Mouse (Mus musculus) monocyte, adult 5-6 weeks (primary cell): ENCODE data around the gene Il17ra. TPM values are rescaled to one million over a fixed set of nuclear protein-coding genes. Genes with fewer than 3 reads are reported as not detected.

Experiments
- ATAC-seq: fragments of 153-309, 156-312 bp; replicated peaks from 2 replicates; pipeline ENCODE4 v1.8.0; 2017; ENCODE audit warnings: mild to moderate bottlenecking; ENCODE audit not compliant: low TSS enrichment, insufficient number of reproducible peaks, severe bottlenecking, poor library complexity, low FRiP score
- total RNA-seq: library from RNA; stranded (forward); fragments of 200-1000, 200-491, 200-594 nt; gene quantifications from 3 replicates; pipeline ENCODE4 v1.2.3, GENCODE M21; 2017

The Il17ra gene
- total RNA-seq, result 155 to 206 TPM (median 192 TPM) in 3 replicates

DNA sequence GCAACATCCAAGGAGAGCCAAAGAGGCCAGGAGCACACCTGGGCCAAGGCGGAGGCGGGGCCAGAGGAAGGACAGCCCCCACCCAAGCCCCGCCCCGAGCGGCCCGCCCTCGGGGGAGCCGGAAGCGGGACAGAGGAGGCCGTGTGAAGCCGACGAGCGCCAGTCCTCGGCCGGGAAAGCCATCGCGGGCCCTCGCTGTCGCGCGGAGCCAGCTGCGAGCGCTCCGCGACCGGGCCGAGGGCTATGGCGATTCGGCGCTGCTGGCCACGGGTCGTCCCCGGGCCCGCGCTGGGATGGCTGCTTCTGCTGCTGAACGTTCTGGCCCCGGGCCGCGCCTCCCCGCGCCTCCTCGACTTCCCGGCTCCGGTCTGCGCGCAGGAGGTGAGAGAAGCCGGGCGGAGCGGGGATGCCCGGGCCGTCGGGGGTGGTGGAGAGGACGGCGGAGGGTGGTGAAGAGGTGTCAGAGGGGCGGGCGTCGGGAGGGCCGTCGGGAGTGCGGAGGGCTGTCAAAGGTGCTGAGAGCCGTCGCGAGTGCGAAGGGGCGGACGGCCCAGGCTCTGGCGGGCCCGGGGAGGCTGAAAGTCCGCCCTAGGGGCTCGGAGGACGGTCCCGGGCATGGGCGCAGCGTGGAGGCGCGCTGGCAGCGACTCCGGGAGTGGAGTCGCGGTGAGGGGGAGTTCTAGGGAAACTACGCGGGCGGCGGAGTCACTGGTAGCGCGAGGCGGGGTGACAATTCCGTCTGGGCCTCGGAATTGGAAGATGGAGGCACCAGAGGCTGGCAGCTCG is at the start of gene Il17ra:
Gene Il17ra (plus strand): TSS at position 162 of the 786 bp plus-strand sequence.
- no peak; the same call in 1 of the 2 replicates for ATAC-seq

DNA sequence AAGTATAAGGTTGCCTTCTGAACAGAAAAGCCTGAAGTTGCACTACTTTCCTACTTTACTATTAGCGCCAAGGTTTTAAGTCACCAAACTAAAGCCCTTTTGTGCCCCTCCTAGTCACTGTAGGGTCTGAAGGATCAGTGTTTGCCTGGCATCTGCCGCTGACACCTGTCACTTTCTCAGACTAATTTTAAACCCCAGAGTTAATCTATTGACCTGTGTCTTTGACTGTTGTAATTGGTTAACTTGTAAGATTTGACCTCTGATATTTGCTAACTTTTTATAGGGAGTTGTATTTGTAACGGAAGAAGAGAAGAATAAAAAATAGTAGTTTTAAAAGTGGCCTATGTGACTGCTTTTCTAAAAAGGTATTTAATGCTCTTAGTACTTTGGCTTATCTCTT is 24.9 kb upstream of the Il17ra start:
- no peak for ATAC-seq

DNA sequence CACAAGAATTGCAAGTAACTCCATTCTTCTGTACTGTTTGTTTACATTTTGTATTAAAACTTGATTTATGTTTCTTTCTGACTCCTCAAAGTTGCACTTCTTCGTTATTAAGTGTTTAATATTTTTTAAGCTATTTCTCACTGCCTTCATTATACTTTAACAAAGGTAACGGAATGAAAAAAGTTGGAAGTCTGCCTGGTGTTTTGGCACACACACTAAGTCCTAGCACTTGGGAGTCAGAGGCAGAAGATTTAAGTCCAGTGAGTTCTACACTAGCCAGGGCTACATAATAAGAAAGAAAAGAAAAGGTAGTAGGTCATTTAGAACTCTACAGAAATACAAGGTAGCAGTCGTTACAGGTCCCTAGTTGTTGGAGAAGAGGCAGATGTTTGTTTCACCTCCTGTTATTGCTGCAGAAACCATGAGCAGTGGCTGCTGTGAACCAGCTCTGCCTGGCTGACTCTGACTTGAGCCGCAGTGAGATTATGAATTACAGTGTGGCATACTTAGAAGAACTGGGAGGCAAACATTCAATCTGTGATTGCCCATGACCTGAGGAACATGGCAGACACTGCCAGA is 20.8 kb upstream of the Il17ra start:
- ATAC-seq, result no peak

- no peak for ATAC-seq
Observed at GRCm38 (mm10) chr6:120443363-120444355, 19.4 kb upstream of the Il17ra start.

GRCm38 (mm10) chr6:120450208-120450607 is 12.8 kb upstream of the Il17ra start:
- ATAC-seq, result no peak

DNA sequence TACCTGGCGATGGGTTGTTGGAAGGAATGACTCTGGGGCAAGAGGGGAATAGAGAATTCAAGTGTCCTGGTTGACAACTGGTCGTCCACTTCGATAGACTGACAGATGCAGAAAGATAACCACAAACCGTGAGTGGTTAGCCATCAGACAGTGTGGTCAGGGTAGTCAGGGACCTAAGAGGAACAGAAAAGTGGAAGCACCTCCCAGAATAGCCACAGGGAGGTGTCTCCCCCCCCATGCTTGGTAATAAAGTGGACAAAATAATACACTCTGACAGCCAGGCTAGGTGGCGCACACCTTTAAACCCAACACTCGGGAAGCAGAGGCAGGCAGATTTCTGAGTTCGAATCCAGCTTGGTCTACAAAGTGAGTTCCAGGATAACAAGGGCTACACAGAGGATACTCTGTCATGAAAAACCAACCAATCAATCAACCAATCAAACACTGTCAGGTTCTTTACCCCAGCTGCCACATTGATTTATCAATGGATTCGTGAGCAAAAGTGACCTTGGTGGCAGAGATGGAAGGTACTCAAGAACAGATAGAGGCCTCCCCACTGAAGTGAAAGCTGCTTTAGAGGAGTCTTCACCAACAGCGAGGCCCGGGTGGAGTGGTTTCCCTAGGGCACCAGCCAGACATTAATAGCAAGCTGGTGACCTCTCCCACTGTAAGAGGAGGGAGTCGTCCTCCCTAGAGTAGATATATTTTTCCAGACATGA is 10.5 kb upstream of the Il17ra start:
- peak; percentile 73 for ATAC-seq

DNA sequence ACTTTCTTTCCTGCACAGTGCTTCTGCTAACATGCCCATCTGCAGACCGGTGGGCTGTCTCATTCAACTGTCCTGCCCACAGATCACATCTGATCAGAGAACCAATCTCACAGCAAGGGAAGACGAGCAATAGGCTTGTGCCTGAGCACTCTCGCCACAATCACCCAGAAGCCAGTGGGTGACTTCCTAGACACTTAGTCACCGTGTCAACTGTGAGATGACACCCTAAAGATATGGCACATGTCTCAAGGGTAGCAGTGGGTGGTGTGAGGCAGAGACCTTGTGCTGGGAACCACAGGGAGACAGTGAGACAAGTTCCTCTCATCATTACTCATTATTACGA is 10.0 kb upstream of the Il17ra start:
- peak; percentile 81 for ATAC-seq

DNA sequence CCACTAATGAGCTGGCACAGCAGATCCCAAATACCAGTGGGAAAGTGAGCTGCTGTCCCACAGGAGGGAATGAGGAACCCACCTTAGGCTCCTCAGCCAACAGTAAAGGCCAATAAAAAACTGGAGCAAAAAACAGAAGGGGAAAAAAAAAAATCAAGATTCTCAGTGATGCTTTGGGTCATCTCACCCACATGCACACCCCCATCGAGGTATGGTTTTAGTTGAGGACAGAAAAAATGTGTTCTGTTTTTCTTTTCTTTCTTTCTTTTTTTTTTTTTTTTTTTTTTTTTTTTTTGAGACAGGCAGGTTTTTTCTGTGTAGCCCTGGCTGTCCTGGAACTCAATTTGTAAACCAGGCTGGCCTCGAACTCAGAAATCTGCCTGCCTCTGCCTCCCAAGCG is 9.5 kb upstream of the Il17ra start:
- no peak for ATAC-seq

DNA sequence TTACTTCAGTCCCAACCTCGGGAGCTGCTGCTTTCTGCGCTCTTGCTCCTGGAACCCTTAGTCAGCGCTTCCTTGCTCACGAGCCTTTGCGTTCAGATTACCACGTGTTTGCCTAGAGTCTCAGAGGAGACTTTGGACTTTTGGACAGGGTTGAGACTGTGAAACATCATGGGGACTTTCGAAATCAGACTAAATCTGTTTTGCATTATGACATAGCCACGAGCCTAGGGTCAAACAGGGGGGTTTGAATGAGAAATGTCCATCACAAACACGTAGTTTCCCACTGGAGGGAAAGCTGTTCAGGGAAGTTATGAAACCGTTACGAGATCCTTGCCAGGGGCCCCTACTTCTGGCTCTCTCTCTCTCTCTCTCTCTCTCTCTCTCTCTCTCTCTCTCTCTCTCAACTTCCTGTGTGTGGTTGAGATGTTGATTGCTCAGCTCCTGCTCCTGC is 8.4 kb upstream of the Il17ra start:
- ATAC-seq, result peak; percentile 30

- no peak for ATAC-seq
Observed at GRCm38 (mm10) chr6:120457074-120457473, 6.0 kb upstream of the Il17ra start.

- ATAC-seq, result no peak
Observed at GRCm38 (mm10) chr6:120457751-120458150, 5.3 kb upstream of the Il17ra start.

GRCm38 (mm10) chr6:120461217-120461616 is 1.8 kb upstream of the Il17ra start:
- no peak for ATAC-seq

DNA sequence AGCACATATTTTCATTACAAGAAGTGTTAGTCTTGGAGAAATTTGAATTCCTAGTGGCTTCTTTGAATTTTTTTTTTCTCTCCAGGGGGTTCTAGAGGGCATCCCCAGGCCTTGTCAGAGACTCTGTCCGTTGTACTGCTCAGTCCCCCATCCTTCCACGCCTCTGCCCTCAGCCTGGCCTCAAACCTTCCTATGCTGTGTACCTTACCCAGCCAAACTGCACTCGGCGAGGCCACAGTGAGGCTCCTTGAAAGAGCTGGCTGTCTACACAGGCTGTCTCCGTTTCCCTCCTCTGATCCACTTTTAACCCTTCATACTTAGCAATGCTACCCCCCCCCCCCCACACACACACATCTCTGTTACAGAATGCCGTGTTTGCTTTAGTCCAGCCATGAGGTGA is 796 bp upstream of the Il17ra start:
- ATAC-seq, result no peak

GRCm38 (mm10) chr6:120463884-120464283 is 837 bp downstream of the Il17ra start:
- peak; percentile 24 for ATAC-seq

DNA sequence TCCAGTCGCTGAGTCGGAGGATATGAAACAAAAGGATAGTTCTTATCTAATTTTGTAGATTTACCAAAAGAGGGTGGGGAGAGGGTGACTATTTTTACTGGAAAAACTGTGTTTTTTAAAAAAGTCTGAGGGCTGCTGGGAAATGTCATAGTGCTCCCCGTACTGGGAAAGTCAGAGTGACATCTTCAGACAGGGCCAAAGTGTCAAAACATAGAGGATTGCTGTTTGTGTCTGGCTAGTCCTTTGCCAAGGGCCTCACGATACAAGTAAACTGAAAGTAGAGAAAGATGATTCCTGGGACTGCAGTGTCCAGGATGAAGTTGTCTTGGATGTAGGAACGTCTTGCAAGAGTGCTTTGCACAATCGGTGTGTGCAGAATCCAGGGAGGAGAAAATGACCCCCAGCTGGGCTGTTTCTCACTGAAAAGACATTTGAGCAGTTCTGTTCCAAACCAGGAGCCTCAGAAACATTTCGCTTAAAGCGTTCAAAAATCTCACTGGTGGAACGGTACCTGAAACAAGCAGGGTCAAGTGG is 1.4 kb downstream of the Il17ra start:
- ATAC-seq, result no peak

DNA sequence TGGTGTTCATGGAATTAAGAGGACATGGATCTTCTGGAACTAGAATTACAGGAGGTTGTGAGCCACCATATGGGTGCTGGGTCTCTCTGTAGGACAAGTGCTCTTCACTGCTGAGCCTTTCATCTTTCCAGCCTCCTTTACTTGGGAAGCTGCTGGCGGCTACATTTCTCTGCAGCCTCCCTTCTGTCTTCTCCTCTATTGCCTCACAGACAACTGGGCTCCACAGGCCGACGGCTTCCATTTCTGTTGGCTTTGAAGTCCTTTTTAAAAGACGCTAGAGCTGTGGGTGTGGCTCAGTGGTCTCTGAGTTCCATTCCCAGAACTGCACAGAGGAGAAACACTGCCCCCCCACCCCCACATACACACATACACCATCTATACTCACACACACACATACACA is 2.3 kb downstream of the Il17ra start:
- no peak for ATAC-seq

GRCm38 (mm10) chr6:120466609-120467329 is 3.7 kb downstream of the Il17ra start:
- peak; percentile 24 for ATAC-seq

GRCm38 (mm10) chr6:120468259-120468658 is 5.2 kb downstream of the Il17ra start:
- no peak for ATAC-seq
